Mouse (Mus musculus) ZHBTc4 (cell line): ENCODE data around the gene Psme2.

Source experiments
- DNase-seq: peaks from one replicate; pipeline ENCODE4 v3.0.0-alpha.2; 2011; ENCODE audit warnings: low read depth, low spot score

The Psme2 gene

DNA sequence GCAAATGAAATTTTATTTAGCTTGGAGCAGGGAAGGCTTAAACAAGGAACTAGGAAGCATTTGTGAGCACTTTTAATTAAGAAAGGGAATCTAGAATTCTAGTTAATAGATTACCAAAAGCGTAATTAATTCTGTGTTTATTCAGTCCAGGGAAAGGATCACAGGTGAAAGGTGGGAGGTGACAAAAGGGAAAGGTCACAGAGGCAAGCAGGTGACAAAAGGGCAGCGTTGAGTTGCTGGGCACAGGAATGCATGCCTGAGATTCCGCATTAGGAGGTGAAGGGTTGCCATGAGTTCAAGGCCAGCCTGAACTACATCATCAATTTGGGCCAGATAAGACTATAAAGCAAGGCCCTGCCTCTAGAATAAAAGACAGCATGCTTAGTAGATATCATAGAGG, 23.4 kb downstream of the Psme2 start:
- no peak for DNase-seq

- DNase-seq, result no peak
Measured at GRCm38 (mm10) chr14:55565748-55566147, 25.2 kb downstream of the Psme2 start.

DNA sequence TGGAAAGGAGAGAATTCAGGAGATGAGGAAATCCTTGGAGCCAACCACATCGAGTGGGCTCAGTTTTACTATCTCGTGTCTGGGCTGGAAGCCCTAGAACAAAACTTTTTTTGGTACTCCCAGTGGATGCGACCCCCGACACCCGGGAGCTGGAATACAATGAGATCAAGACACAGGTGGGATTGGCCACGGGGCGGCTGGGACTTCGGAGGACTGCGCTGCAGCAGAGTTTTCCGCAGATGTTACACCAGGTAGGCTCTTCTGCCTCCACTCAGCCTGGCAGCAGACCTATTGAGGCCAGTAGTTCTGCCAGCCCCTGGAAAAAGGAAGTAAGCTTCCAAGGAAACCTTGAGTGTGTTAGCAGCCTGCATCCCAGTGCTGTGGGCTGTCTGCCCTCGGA, 27.7 kb downstream of the Psme2 start:
- no peak for DNase-seq

DNA sequence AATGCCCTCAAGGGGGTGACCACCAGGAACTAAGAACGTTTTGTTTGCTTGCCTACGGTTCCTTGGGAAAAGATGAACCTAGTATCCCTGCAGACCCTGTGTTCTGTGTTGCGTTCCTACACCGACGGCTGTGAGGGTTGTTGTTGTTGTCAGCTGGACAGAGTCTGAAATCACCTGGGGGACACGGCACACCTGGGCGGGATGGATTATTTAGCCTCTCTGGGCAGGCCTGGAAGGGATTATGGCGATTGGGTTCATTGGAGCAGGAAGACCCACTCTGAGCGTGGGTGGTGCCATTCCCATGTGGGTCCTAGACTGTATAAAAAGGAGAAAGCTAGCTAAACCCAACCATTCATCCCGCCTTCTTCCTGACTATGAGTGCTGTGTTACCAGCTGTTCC, 29.1 kb downstream of the Psme2 start:
- no peak for DNase-seq

DNA sequence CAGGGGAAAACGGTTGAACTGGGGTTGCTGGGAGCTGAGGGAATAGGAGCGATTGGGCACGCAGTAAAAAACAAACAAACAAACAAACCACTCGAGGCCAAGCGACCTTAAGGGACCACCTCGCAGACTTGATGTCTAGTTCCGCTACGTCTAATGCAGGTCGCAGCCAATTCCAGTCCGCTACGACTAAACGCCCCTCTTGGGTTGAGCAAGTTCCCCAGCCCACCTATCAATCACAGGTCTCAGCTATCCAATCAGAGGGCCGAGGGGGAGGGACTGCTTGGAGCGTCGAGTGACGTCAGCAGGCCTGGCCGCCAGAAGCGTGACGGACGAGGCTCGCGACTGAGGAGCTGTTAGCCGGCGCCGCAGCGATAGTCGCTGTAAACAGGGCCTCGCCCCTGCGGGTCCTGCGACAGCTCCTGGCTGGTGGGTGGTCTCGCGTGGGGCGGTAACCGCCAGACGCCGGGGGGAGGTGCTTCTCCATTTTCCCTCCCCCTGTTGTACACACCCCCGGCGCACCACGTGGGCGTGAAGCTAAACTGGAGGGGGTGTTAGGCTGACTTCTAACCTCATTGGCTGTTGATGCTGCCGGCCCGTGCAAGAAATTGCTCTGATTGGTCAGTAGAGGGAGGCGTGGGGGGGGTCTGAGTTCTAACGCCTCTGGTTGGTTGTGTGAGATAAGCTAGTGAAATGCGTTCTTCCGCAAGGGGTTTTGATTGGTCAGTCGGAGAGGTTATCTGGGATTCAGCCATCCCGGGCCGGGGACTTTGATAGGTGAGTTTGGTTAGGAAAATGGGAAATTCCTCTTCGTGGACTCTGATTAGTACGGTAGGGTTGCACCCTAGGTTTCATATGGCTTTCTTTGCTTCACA, 30.5 kb downstream of the Psme2 start, which contains the start of gene A730061H03Rik:
A730061H03Rik (minus strand) TSS at position 205 of the 872 bp plus-strand sequence.
- peak; percentile 99 for DNase-seq

DNA sequence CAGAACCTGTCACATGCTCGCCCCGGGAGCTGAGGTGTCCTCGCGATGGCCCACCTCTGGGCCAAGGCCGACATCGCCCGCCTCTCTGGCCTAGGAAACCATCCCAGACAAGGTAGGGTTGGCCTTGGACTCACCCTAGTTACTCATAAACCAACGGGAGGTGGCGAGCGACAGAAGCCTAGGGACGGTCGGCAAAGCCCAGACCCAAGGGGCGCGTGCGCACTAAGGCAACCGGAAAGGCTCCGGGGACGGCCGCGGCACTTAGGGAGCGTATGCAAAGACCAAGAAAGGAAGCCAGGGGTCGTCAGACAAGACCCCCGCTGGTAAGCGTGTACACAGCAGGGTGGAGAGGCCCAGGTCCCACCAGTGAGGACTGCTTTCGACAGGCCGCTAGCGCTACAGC, 31.1 kb downstream of the Psme2 start, which contains the start of gene Dcaf11:
Dcaf11 (plus strand) TSS at position 208 of the 403 bp plus-strand sequence.
- DNase-seq, result peak; percentile 98

GRCm38 (mm10) chr14:55558740-55559448, 32.0 kb downstream of the Psme2 start:
- DNase-seq, result no peak

- no peak for DNase-seq
Measured at GRCm38 (mm10) chr14:55557587-55557986, 33.3 kb downstream of the Psme2 start.

- DNase-seq, result peak; percentile 83
Measured at GRCm38 (mm10) chr14:55557003-55557402, 33.9 kb downstream of the Psme2 start.

DNA sequence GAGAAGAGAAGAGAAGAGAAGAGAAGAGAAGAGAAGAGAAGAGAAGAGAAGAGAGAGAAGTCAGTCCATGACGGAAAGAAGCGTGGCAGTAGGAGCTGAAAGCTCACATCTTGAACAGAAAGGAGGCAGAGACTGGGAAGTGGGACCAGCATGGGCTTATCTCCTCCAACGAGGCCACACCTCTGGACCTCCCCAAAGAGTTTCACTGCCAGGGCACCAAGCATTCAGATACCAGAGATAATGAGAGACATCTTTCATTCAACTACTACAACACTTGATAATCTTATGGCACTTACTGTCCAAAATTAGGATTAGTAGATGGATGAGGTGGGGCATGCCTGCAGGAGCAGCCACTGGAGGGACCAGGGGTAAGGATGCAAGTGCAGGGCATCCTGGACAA, 35.1 kb downstream of the Psme2 start:
- no peak for DNase-seq

DNA sequence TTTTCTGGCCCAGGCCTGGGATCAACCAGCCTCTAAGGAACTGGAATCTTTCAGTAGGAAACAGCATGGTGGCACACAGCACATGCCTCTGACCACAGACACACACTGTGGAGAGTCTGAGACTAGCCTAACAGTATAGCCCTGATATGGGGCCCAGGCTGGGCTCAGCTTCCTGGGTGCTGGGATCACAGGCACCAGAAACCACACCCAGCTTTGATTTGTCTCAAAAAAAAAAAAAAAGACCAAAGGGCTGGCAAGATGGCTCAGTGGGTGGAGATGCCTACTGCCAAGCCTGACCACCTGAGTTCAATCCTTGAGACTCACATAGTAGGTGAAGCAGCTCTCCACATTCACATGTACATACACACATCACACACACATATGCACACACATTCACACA, 36.3 kb downstream of the Psme2 start:
- DNase-seq, result peak; percentile 20

GRCm38 (mm10) chr14:55551794-55552193, 39.1 kb downstream of the Psme2 start:
- no peak for DNase-seq

DNA sequence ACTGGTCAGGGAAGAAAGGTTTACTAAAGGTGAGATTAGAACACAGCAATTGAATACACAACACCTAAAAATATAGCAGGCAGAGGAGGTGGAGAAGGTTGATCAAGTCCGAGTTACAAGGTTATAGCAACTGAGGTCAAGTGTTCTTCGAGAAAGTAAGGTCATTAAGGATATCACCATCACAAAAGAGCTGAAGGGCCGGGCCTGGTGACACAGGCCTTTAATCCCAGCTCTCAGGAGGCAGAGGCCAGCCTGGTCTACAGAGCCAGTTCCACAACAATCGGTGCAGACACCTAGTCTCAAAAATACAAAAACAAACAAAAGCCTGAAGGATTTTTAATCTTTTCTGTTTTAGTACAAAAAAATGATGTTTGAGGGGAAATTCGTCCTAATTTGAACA, 39.6 kb downstream of the Psme2 start:
- peak; percentile 82 for DNase-seq

DNA sequence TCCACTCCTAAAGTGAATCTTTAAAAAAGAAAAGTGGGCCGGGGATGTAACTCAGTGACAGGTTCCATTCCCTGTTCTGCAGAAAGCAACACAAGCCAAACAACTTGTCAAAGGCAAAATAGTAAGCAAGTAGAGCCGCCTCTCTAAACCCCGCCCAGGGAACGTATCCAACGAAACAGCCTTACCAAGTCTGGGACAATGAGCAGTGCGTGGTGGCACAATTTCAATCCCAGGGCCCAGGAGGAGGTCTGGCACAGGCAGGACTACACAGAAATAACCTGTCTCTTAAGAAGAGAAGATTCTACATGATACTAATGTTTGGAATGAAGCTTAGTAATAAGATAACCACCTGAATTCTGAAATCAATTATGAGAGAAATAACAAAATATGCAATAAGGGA, 40.7 kb downstream of the Psme2 start:
- DNase-seq, result no peak

- DNase-seq, result no peak
Measured at GRCm38 (mm10) chr14:55544334-55544733, 46.6 kb downstream of the Psme2 start.

GRCm38 (mm10) chr14:55542268-55542667, 48.6 kb downstream of the Psme2 start:
- DNase-seq, result no peak

- peak; percentile 26 for DNase-seq
Measured at GRCm38 (mm10) chr14:55540787-55541321, 50.1 kb downstream of the Psme2 start.

GRCm38 (mm10) chr14:55540067-55540786, 50.7 kb downstream of the Psme2 start, which contains the start of gene Pck2:
Gene Pck2 (plus strand): TSS chr14:55540266.
- peak; percentile 98 for DNase-seq
